Mouse (Mus musculus): ENCODE measurements around the gene Junb.

DNA sequence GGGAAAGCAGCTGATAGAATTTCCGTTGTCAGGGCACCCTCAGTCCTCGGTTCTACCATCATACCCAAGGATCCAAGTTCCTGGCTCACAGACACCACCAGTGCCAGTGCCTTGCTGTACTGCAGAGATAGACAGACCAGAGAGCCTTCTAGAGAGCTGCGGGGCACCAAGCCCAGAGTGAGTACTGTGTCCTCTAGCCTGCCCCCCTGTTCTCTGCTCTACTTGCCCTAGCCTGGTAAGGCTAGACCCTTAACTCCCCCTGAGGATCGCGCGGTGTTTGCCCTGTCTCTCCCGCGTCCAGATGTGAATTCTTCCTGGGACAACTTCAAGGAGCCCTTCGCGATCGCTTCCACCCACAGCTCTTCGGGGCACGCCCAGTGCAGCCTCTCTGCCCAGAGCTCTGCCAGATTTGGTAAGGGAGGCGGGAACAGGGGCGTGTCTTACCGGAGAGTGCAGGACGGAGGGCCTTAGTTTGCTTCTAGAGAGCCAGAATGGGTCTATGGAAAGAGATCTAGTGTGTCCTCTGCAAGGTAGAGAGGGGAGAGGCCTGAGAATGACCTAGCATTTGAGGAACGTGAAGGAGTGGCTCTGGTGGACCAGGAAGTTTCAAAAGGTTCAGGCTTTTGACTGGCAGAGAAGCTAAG lies 25.8 kb downstream of the Junb start:
- TF ChIP-seq CTCF (IDR thresholded peaks at IDR 0.05; ENCODE audit: control insufficient read depth, insufficient read depth, insufficient read length): no peak
- no peak for TF ChIP-seq MAX (IDR thresholded peaks at IDR 0.05)
- TF ChIP-seq USF1 (IDR thresholded peaks at IDR 0.05; ENCODE audit: low read depth): no peak
- TF ChIP-seq MYOG (IDR thresholded peaks at IDR 0.05; ENCODE audit: control insufficient read depth, extremely low read depth, insufficient read length): no peak
- no peak for TF ChIP-seq MYOD1 (IDR thresholded peaks at IDR 0.05; ENCODE audit: control insufficient read depth, insufficient read length, low read depth)
- TF ChIP-seq CEBPB (IDR thresholded peaks at IDR 0.05; ENCODE audit: low read depth): no peak

All from C2C12 (cell line).